Mouse (Mus musculus) small intestine, adult 2 months (tissue): ENCODE data around the gene Actn2.

Source experiments
- CTCF ChIP-seq: fragments of 200-500 bp; IDR thresholded peaks from 2 replicates; pipeline ENCODE4 v1.5.1; 2012; ENCODE audit warnings: low read depth, mild to moderate bottlenecking, control low read depth, inconsistent platforms, low read length, moderate library complexity, mixed read lengths; ENCODE audit not compliant: insufficient replicate concordance, insufficient read length; ENCODE audit errors: extremely low read depth
- POLR2A ChIP-seq: fragments of 200-500 bp; IDR thresholded peaks from 2 replicates; pipeline ENCODE4 v1.6.1; 2012; ENCODE audit warnings: low read depth, mild to moderate bottlenecking, control low read depth, inconsistent platforms, low read length, moderate library complexity

GRCm38 (mm10) chr13:12369041-12369621 is 28.6 kb upstream of the Actn2 start:
- TF ChIP-seq CTCF (no peak), POLR2A (no peak)
